Mouse (Mus musculus) olfactory bulb, adult 2 months (tissue): Measurements from ENCODE around the gene Herc4.

Experiments used
- CTCF ChIP-seq: fragments of 200-500 bp; IDR thresholded peaks from 2 replicates; pipeline ENCODE4 v1.5.1; 2012; ENCODE audit warnings: low read depth, mild to moderate bottlenecking, low read length, moderate library complexity; ENCODE audit not compliant: insufficient read depth
- POLR2A ChIP-seq: fragments of 200-500 bp; IDR thresholded peaks from 2 replicates; pipeline ENCODE4 v1.6.1; 2012; ENCODE audit warnings: mild to moderate bottlenecking, low read depth, low read length, moderate library complexity; ENCODE audit not compliant: insufficient read depth

DNA sequence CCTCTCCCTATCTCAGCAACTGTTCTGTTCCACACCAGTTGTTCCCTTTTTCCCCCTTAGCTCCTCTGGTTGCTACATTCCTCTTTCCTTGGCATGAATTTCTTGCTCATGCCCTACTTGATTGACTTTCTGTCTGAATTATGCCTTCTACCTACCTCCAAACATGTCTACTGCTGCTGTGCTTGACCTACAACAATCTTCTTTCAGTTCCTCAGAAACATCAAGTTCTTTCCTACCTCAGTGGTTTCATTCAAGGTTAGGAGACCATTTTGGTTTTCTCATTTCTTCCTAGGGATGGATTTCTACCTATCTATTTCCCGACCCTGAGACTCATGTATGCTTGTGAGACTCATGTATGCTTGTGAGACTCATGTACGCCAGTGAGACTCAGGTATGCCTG is 3.8 kb upstream of the Herc4 start:
- no peak for TF ChIP-seq CTCF
- TF ChIP-seq POLR2A, result no peak
